Mouse (Mus musculus): Measurements from ENCODE around the gene Rasal2. TPM values are rescaled to one million over a fixed set of nuclear protein-coding genes. Genes with fewer than 3 reads are reported as not detected.
A peak's percentile ranks its signal among the peaks of the same experiment; 100 is the strongest.

Rasal2 gene
- polyA plus RNA-seq, 1 experiment from 2014 or later = 5.4 TPM

- H3K27me3 ChIP-seq (replicated peaks) = no peaks in the 10 kb centered on the region
- H3K27ac ChIP-seq = no peak overlapping the region
- ATAC-seq = no peak
- H3K4me2 ChIP-seq (replicated peaks) = no peak overlapping the region
- no peaks in the 10 kb centered on the region for H3K9me3 ChIP-seq
- no peaks in the 10 kb centered on the region for H3K36me3 ChIP-seq
- H3K4me3 ChIP-seq (replicated peaks) = no peak overlapping the region
- H3K9ac ChIP-seq = no peak overlapping the region
- WGBS = 95% methylated on average over 1 of the region's 1 CpGs
- no peaks in the 10 kb centered on the region for H3K4me1 ChIP-seq (replicated peaks)
These were observed 191.9 kb downstream of the Rasal2 start for GRCm38 (mm10) chr1:157220466-157220865.

GRCm38 (mm10) chr1:157208754-157209153, 203.6 kb downstream of the Rasal2 start:
- Histone ChIP-seq H3K4me2 (replicated peaks) (no peak overlapping the region), H3K4me1 (replicated peaks) (no peaks in the 10 kb centered on the region), H3K27ac (no peak overlapping the region), H3K9ac (no peak overlapping the region), H3K4me3 (replicated peaks) (no peak overlapping the region), H3K27me3 (replicated peaks) (no peaks in the 10 kb centered on the region), H3K36me3 (no peaks in the 10 kb centered on the region), H3K9me3 (no peaks in the 10 kb centered on the region)
- no peak; the same call in 1 of the 2 replicates for ATAC-seq
- 19% methylated on average over 1 of the region's 1 CpGs for WGBS

- no peak for ATAC-seq
- Histone ChIP-seq H3K36me3 (no peaks in the 10 kb centered on the region), H3K4me3 (replicated peaks) (no peak overlapping the region), H3K4me1 (replicated peaks) (no peaks in the 10 kb centered on the region), H3K4me2 (replicated peaks) (no peak overlapping the region), H3K27me3 (replicated peaks) (no peaks in the 10 kb centered on the region), H3K9ac (no peak overlapping the region), H3K27ac (no peak overlapping the region), H3K9me3 (no peaks in the 10 kb centered on the region)
- WGBS = 73% methylated on average over 4 of the region's 4 CpGs
These were observed 206.7 kb downstream of the Rasal2 start for GRCm38 (mm10) chr1:157205685-157206084.

GRCm38 (mm10) chr1:157183043-157183442, 229.4 kb downstream of the Rasal2 start:
- Histone ChIP-seq H3K9ac (no peak overlapping the region), H3K4me1 (replicated peaks) (no peaks in the 10 kb centered on the region), H3K4me3 (replicated peaks) (no peak overlapping the region), H3K4me2 (replicated peaks) (no peak overlapping the region), H3K9me3 (no peaks in the 10 kb centered on the region), H3K27ac (no peak overlapping the region), H3K36me3 (no peaks in the 10 kb centered on the region), H3K27me3 (replicated peaks) (no peaks in the 10 kb centered on the region)
- 72% methylated on average over 3 of the region's 3 CpGs for WGBS
- no peak for ATAC-seq

GRCm38 (mm10) chr1:157182431-157182830, 230.0 kb downstream of the Rasal2 start:
- Histone ChIP-seq H3K4me1 (replicated peaks) (no peaks in the 10 kb centered on the region), H3K4me2 (replicated peaks) (no peak overlapping the region), H3K36me3 (no peaks in the 10 kb centered on the region), H3K27ac (no peak overlapping the region), H3K4me3 (replicated peaks) (no peak overlapping the region), H3K27me3 (replicated peaks) (no peaks in the 10 kb centered on the region), H3K9ac (no peak overlapping the region), H3K9me3 (no peaks in the 10 kb centered on the region)
- no peak for ATAC-seq
- WGBS = 42% methylated on average over 5 of the region's 5 CpGs

GRCm38 (mm10) chr1:157181081-157181480, 231.3 kb downstream of the Rasal2 start:
- no peak overlapping the region for H3K4me3 ChIP-seq (replicated peaks)
- H3K27ac ChIP-seq = no peak overlapping the region
- H3K4me2 ChIP-seq (replicated peaks) = no peak overlapping the region
- H3K9ac ChIP-seq = no peak overlapping the region
- H3K36me3 ChIP-seq = no peaks in the 10 kb centered on the region
- no peaks in the 10 kb centered on the region for H3K27me3 ChIP-seq (replicated peaks)
- no peak for ATAC-seq
- no peaks in the 10 kb centered on the region for H3K4me1 ChIP-seq (replicated peaks)
- H3K9me3 ChIP-seq = no peaks in the 10 kb centered on the region

GRCm38 (mm10) chr1:157178988-157179764, 233.2 kb downstream of the Rasal2 start:
- no peak overlapping the region for H3K9ac ChIP-seq
- no peaks in the 10 kb centered on the region for H3K9me3 ChIP-seq
- H3K4me2 ChIP-seq (replicated peaks) = no peak overlapping the region
- WGBS = 52% methylated on average over 9 of the region's 9 CpGs
- no peaks in the 10 kb centered on the region for H3K4me1 ChIP-seq (replicated peaks)
- ATAC-seq = no peak
- H3K27me3 ChIP-seq (replicated peaks) = no peaks in the 10 kb centered on the region
- no peak overlapping the region for H3K27ac ChIP-seq
- no peak overlapping the region for H3K4me3 ChIP-seq (replicated peaks)
- no peaks in the 10 kb centered on the region for H3K36me3 ChIP-seq

GRCm38 (mm10) chr1:157169292-157169691, 243.1 kb downstream of the Rasal2 start:
- no peaks in the 10 kb centered on the region for H3K36me3 ChIP-seq
- H3K27ac ChIP-seq = no peak overlapping the region
- no peak overlapping the region for H3K4me2 ChIP-seq (replicated peaks)
- H3K4me3 ChIP-seq (replicated peaks) = no peak overlapping the region
- H3K9ac ChIP-seq = no peak overlapping the region
- H3K9me3 ChIP-seq = no peaks in the 10 kb centered on the region
- no peaks in the 10 kb centered on the region for H3K4me1 ChIP-seq (replicated peaks)
- WGBS = 87% methylated on average over 8 of the region's 8 CpGs
- no peak for ATAC-seq
- H3K27me3 ChIP-seq (replicated peaks) = no peaks in the 10 kb centered on the region

- no peak for ATAC-seq
- Histone ChIP-seq H3K27ac (no peak overlapping the region), H3K4me1 (replicated peaks) (no peaks in the 10 kb centered on the region), H3K4me3 (replicated peaks) (no peak overlapping the region), H3K4me2 (replicated peaks) (no peak overlapping the region), H3K36me3 (no peaks in the 10 kb centered on the region), H3K27me3 (replicated peaks) (no peaks in the 10 kb centered on the region), H3K9me3 (no peaks in the 10 kb centered on the region), H3K9ac (no peak overlapping the region)
- 84% methylated on average over 7 of the region's 7 CpGs for WGBS
These were observed 243.5 kb downstream of the Rasal2 start for GRCm38 (mm10) chr1:157168891-157169290.

- no peak for ATAC-seq
These were observed 258.6 kb downstream of the Rasal2 start for GRCm38 (mm10) chr1:157153781-157154180.

GRCm38 (mm10) chr1:157150107-157150506, 262.3 kb downstream of the Rasal2 start:
- no peak overlapping the region for H3K9ac ChIP-seq
- H3K4me2 ChIP-seq (replicated peaks) = no peak overlapping the region
- no peak for ATAC-seq
- H3K4me3 ChIP-seq (replicated peaks) = no peak overlapping the region
- H3K27me3 ChIP-seq (replicated peaks) = no peaks in the 10 kb centered on the region
- H3K4me1 ChIP-seq (replicated peaks) = no peaks in the 10 kb centered on the region
- H3K27ac ChIP-seq = no peak overlapping the region
- 82% methylated on average over 1 of the region's 1 CpGs for WGBS
- no peaks in the 10 kb centered on the region for H3K36me3 ChIP-seq
- no peaks in the 10 kb centered on the region for H3K9me3 ChIP-seq

More at GRCm38 (mm10) chr1:157153781-157154180, 258.6 kb downstream of the Rasal2 start:
- H3K27ac ChIP-seq = no peak overlapping the region
- H3K27me3 ChIP-seq (replicated peaks) = no peaks in the 10 kb centered on the region
- no peak overlapping the region for H3K9ac ChIP-seq
- no peak overlapping the region for H3K4me2 ChIP-seq (replicated peaks)
- no peaks in the 10 kb centered on the region for H3K9me3 ChIP-seq
- H3K4me1 ChIP-seq (replicated peaks) = no peaks in the 10 kb centered on the region
- no peaks in the 10 kb centered on the region for H3K36me3 ChIP-seq
- no peak overlapping the region for H3K4me3 ChIP-seq (replicated peaks)

GRCm38 (mm10) chr1:157144621-157145020, 267.8 kb downstream of the Rasal2 start:
- Histone ChIP-seq H3K4me2 (replicated peaks) (no peak overlapping the region), H3K4me3 (replicated peaks) (no peak overlapping the region), H3K27ac (no peak overlapping the region), H3K9ac (no peak overlapping the region), H3K4me1 (replicated peaks) (no peaks in the 10 kb centered on the region), H3K27me3 (replicated peaks) (no peaks in the 10 kb centered on the region), H3K9me3 (no peaks in the 10 kb centered on the region), H3K36me3 (no peaks in the 10 kb centered on the region)
- ATAC-seq = no peak
- 94% methylated on average over 3 of the region's 3 CpGs for WGBS

- 17% methylated on average over 7 of the region's 7 CpGs for WGBS
- Histone ChIP-seq H3K36me3 (no peaks in the 10 kb centered on the region), H3K4me1 (replicated peaks) (no peaks in the 10 kb centered on the region), H3K27ac (no peak overlapping the region), H3K9ac (no peak overlapping the region), H3K4me2 (replicated peaks) (no peak overlapping the region), H3K9me3 (no peaks in the 10 kb centered on the region), H3K4me3 (replicated peaks) (no peak overlapping the region), H3K27me3 (replicated peaks) (no peaks in the 10 kb centered on the region)
- ATAC-seq = peak; percentile 78
These were observed 269.0 kb downstream of the Rasal2 start for GRCm38 (mm10) chr1:157143326-157143932.
